Mouse (Mus musculus) neural tube, embryonic 11.5 days (tissue): Measurements from ENCODE around the gene Rbm28. TPM values are rescaled to one million over a fixed set of nuclear protein-coding genes. Genes with fewer than 3 reads are reported as not detected.

Experiments used
- ATAC-seq: fragments of 200-750 bp; cut with Nextera tagmentation; 2 replicates; pipeline ENCODE4 v1.8.0; 2017; ENCODE audit warnings: moderate number of reproducible peaks, mild to moderate bottlenecking, moderate TSS enrichment, moderate library complexity; ENCODE audit not compliant: insufficient read depth, low FRiP score, low TSS enrichment
- DNase-seq: peaks from one replicate; pipeline ENCODE4 v3.0.0-alpha.2; 2015; ENCODE audit warnings: low spot score
- H3K27ac ChIP-seq: fragments of 300-500 bp; sonication (generic); 2 replicates; pipeline ENCODE4 v1.5.1; 2014; ENCODE audit warnings: low read depth, mild to moderate bottlenecking, low read length
- H3K27me3 ChIP-seq: fragments of 300-500 bp; sonication (generic); 2 replicates; pipeline ENCODE4 v1.6.1; 2014; ENCODE audit warnings: mild to moderate bottlenecking, low read length, mixed read lengths; ENCODE audit not compliant: control insufficient read depth, insufficient read depth
- H3K36me3 ChIP-seq: fragments of 300-500 bp; sonication (generic); 2 replicates; pipeline ENCODE4 v1.6.1; 2014; ENCODE audit warnings: mild to moderate bottlenecking, low read length, moderate library complexity, mixed read lengths; ENCODE audit not compliant: control insufficient read depth, insufficient read depth
- H3K4me1 ChIP-seq: fragments of 300-500 bp; sonication (generic); 2 replicates; pipeline ENCODE4 v1.6.1; 2014; ENCODE audit warnings: low read length, mixed read lengths; ENCODE audit not compliant: control insufficient read depth, insufficient read depth
- H3K4me2 ChIP-seq: fragments of 300-500 bp; sonication (generic); 2 replicates; pipeline ENCODE4 v1.6.1; 2014; ENCODE audit warnings: low read depth, mild to moderate bottlenecking, moderate library complexity
- H3K4me3 ChIP-seq: fragments of 300-500 bp; sonication (generic); 2 replicates; pipeline ENCODE4 v1.5.1; 2014; ENCODE audit warnings: low read depth, low read length
- H3K9ac ChIP-seq: fragments of 300-500 bp; sonication (generic); 2 replicates; pipeline ENCODE4 v1.6.1; 2014; ENCODE audit warnings: mild to moderate bottlenecking, low read length
- H3K9me3 ChIP-seq: fragments of 300-500 bp; sonication (generic); 2 replicates; pipeline ENCODE4 v1.6.1; 2016; ENCODE audit warnings: low read length; ENCODE audit not compliant: control insufficient read depth
- WGBS: fragments of 180-500 bp; shearing (Covaris S2); extraction: QIAGEN DNeasy Blood & Tissue Kit; methylation state at CpG from one replicate; pipeline ENCODE4 v1.1.7; 2014; 5-methylcytosine and 5-hydroxymethylcytosine counted together
- polyA plus RNA-seq: library from polyadenylated mRNA; unstranded; fragments of >200 nt; fragmentation: Nextera tagmentation; extraction: Ambion mirVana; gene quantifications from 2 replicates; pipeline ENCODE4 v1.2.1, GENCODE M21; 2014

Gene Rbm28
- polyA plus RNA-seq, 1 experiment from 2014 or later, result 70.7 TPM

- no peaks in the 10 kb centered on the region for H3K4me1 ChIP-seq
- H3K27ac ChIP-seq, result no peak overlapping the region
- 93% methylated on average over 9 of the region's 9 CpGs for WGBS
- no peak overlapping the region for H3K4me2 ChIP-seq
- no peaks in the 10 kb centered on the region for H3K9me3 ChIP-seq
- H3K36me3 ChIP-seq, result peaks cover 2% of the 10 kb centered on the region
- no peaks in the 10 kb centered on the region for H3K27me3 ChIP-seq
- no peak overlapping the region for H3K4me3 ChIP-seq
- ATAC-seq, result no peak
- DNase-seq, result no peak
- H3K9ac ChIP-seq, result no peak overlapping the region
These were observed 27.4 kb downstream of the Rbm28 start for GRCm38 (mm10) chr6:29137441-29137840.

- no peak for ATAC-seq
- 94% methylated on average over 9 of the region's 9 CpGs for WGBS
- DNase-seq, result no peak
These were observed 31.7 kb downstream of the Rbm28 start for GRCm38 (mm10) chr6:29133100-29133499.

GRCm38 (mm10) chr6:29126878-29127426 lies 37.9 kb downstream of the Rbm28 start:
- Histone ChIP-seq H3K9me3 (no peaks in the 10 kb centered on the region), H3K27ac (no peak overlapping the region), H3K36me3 (peaks cover 17% of the 10 kb centered on the region), H3K4me2 (no peak overlapping the region), H3K4me1 (no peaks in the 10 kb centered on the region), H3K9ac (no peak overlapping the region), H3K4me3 (no peak overlapping the region), H3K27me3 (no peaks in the 10 kb centered on the region)
- no peak for ATAC-seq
- DNase-seq, result no peak
- 89% methylated on average over 7 of the region's 7 CpGs for WGBS

More at GRCm38 (mm10) chr6:29133100-29133499, 31.7 kb downstream of the Rbm28 start:
- no peak overlapping the region for H3K9ac ChIP-seq
- H3K4me2 ChIP-seq, result no peak overlapping the region
- no peak overlapping the region for H3K27ac ChIP-seq
- H3K36me3 ChIP-seq, result peaks cover 18% of the 10 kb centered on the region
- no peak overlapping the region for H3K4me3 ChIP-seq
- no peaks in the 10 kb centered on the region for H3K9me3 ChIP-seq
- no peaks in the 10 kb centered on the region for H3K27me3 ChIP-seq
- no peaks in the 10 kb centered on the region for H3K4me1 ChIP-seq

GRCm38 (mm10) chr6:29119990-29120389 lies 44.8 kb downstream of the Rbm28 start:
- H3K4me2 ChIP-seq, result no peak overlapping the region
- no peaks in the 10 kb centered on the region; the same call in 1 of the 2 replicates for H3K36me3 ChIP-seq
- no peak overlapping the region for H3K27ac ChIP-seq
- no peaks in the 10 kb centered on the region for H3K4me1 ChIP-seq
- H3K9ac ChIP-seq, result no peak overlapping the region
- ATAC-seq (no peak), DNase-seq (no peak)
- no peaks in the 10 kb centered on the region for H3K9me3 ChIP-seq
- no peak overlapping the region for H3K4me3 ChIP-seq
- 90% methylated on average over 13 of the region's 13 CpGs for WGBS
- no peaks in the 10 kb centered on the region for H3K27me3 ChIP-seq

GRCm38 (mm10) chr6:29118963-29119362 lies 45.8 kb downstream of the Rbm28 start:
- H3K9ac ChIP-seq, result no peak overlapping the region
- H3K4me2 ChIP-seq, result no peak overlapping the region
- no peak overlapping the region for H3K4me3 ChIP-seq
- H3K27me3 ChIP-seq, result no peaks in the 10 kb centered on the region
- H3K36me3 ChIP-seq, result no peaks in the 10 kb centered on the region
- WGBS, result 73% methylated on average over 4 of the region's 4 CpGs
- no peaks in the 10 kb centered on the region for H3K4me1 ChIP-seq
- no peak for DNase-seq
- no peaks in the 10 kb centered on the region for H3K9me3 ChIP-seq
- ATAC-seq, result no peak
- no peak overlapping the region for H3K27ac ChIP-seq

GRCm38 (mm10) chr6:29118231-29118630 lies 46.6 kb downstream of the Rbm28 start:
- Histone ChIP-seq H3K36me3 (no peaks in the 10 kb centered on the region), H3K4me1 (no peaks in the 10 kb centered on the region), H3K4me3 (no peak overlapping the region), H3K9me3 (no peaks in the 10 kb centered on the region), H3K27ac (no peak overlapping the region), H3K4me2 (no peak overlapping the region), H3K9ac (no peak overlapping the region), H3K27me3 (no peaks in the 10 kb centered on the region)
- DNase-seq (no peak), ATAC-seq (no peak)

GRCm38 (mm10) chr6:29117417-29118104 lies 47.2 kb downstream of the Rbm28 start:
- Histone ChIP-seq H3K27me3 (no peaks in the 10 kb centered on the region), H3K9me3 (no peaks in the 10 kb centered on the region), H3K4me3 (no peak overlapping the region), H3K27ac (no peak overlapping the region), H3K9ac (no peak overlapping the region), H3K36me3 (no peaks in the 10 kb centered on the region), H3K4me2 (no peak overlapping the region), H3K4me1 (no peaks in the 10 kb centered on the region)
- DNase-seq, result no peak
- ATAC-seq, result no peak
- WGBS, result 68% methylated on average over 7 of the region's 7 CpGs

- H3K36me3 ChIP-seq, result no peaks in the 10 kb centered on the region
- no peaks in the 10 kb centered on the region for H3K27me3 ChIP-seq
- H3K9ac ChIP-seq, result no peak overlapping the region
- no peak overlapping the region for H3K4me3 ChIP-seq
- ATAC-seq (no peak), DNase-seq (no peak)
- WGBS, result 74% methylated on average over 7 of the region's 7 CpGs
- H3K27ac ChIP-seq, result no peak overlapping the region
- no peak overlapping the region for H3K4me2 ChIP-seq
- H3K4me1 ChIP-seq, result no peaks in the 10 kb centered on the region
- 0 out of 2 replicates have a peak, but pooled peaks cover 5% of the 10 kb centered on the region for H3K9me3 ChIP-seq
These were observed 49.0 kb downstream of the Rbm28 start for GRCm38 (mm10) chr6:29115756-29116155.

GRCm38 (mm10) chr6:29111501-29111900 lies 53.3 kb downstream of the Rbm28 start:
- no peaks in the 10 kb centered on the region for H3K27me3 ChIP-seq
- WGBS, result 89% methylated on average over 4 of the region's 4 CpGs
- no peak overlapping the region for H3K27ac ChIP-seq
- H3K4me2 ChIP-seq, result no peak overlapping the region
- 0 out of 2 replicates have a peak, but pooled peaks cover 5% of the 10 kb centered on the region for H3K9me3 ChIP-seq
- H3K4me3 ChIP-seq, result no peak overlapping the region
- no peak overlapping the region for H3K9ac ChIP-seq
- H3K4me1 ChIP-seq, result no peaks in the 10 kb centered on the region
- DNase-seq (no peak), ATAC-seq (no peak)
- H3K36me3 ChIP-seq, result no peaks in the 10 kb centered on the region
